Mouse (Mus musculus) ovary, postnatal 36 days (tissue): ENCODE results near the gene Wbp1l.

Source experiments
- DNase-seq: peaks from one replicate; pipeline ENCODE4 v3.0.0; 2022; ENCODE audit warnings: low spot score, mixed read lengths

The Wbp1l gene

GRCm38 (mm10) chr19:46629807-46630206 lies 30.9 kb downstream of the Wbp1l start:
- DNase-seq: no peak

DNA sequence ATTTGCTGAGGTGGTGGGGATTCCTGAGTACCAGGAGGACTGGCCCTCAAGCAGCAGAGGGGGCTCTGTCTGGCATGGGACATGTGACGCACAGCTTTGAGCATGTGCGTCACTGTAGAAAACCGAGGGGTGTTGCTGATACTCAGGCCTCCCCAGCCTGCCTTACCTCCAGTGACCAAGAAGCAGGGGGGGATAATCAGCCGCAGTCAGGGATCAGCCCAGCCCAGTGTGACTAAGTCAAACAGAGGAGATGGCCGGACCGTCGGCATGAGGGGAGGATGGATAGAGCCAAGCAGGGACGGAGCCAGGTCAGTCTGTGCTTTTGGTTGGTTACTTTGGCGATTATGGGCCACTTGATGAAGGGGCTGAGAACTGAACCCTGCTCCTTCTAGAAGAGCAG lies 32.8 kb downstream of the Wbp1l start:
- no peak for DNase-seq

- DNase-seq: no peak
Observed at GRCm38 (mm10) chr19:46635766-46636165, 36.9 kb downstream of the Wbp1l start.

GRCm38 (mm10) chr19:46637598-46637997 lies 38.7 kb downstream of the Wbp1l start:
- DNase-seq: no peak

GRCm38 (mm10) chr19:46639053-46639452 lies 40.2 kb downstream of the Wbp1l start:
- no peak for DNase-seq

- DNase-seq: no peak
Observed at GRCm38 (mm10) chr19:46639496-46639895, 40.6 kb downstream of the Wbp1l start.

DNA sequence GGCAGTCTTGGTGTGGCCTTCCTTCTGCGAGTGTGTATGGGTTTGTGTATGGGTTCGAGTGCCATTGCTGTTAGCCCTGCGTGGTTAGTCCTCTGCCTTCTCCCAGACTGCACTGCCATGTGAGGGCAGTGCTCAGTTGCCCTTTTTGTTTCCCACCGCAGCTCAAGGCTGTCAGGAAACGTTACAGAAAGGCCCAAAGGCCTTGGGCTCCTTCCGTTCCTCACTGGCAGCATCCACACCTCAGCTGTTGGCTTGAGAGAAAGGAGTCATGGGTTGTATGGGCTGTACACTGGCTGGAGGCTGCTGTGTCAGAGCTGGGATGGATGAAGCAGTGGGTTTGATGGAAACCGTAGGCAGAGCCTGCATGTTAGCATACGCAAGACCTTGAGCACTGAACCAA lies 41.9 kb downstream of the Wbp1l start:
- DNase-seq: no peak

DNA sequence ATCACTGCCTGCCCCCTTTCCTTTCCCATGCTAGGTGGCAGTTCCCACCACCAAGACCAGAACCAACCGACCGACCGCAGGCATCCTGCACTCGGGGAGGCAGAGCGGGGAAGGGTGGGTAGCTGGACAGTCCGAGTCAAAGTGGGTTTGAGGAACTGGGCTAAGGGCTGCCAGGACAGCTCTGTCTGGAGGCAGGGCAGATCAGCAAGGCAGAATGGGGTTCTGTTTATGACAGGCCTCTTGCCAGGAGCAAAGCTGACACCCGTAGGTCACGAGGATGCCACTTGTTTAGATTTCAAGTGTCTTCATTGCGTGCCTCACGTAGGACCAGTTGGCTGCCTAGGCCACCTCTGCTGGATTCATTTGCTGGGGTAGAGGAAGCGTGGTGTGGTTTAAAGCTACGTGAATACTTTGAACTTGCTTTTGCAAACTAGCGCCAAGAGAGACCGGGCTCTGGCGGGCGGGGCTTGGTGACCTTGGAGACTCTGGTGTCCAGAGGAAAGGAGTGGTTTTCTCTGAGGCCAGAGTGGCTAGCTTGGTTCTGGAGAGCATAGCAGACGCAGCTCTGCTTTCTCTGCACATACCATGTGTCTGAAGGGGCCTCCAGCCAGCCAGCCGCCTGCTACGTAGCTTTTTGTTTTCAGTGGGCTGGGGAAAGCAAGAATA lies 42.7 kb downstream of the Wbp1l start:
- DNase-seq: peak; percentile 78

- DNase-seq: no peak
Observed at GRCm38 (mm10) chr19:46642136-46642753, 43.4 kb downstream of the Wbp1l start.

GRCm38 (mm10) chr19:46643236-46643635 lies 44.4 kb downstream of the Wbp1l start:
- no peak for DNase-seq

GRCm38 (mm10) chr19:46644343-46644792 lies 45.5 kb downstream of the Wbp1l start:
- no peak for DNase-seq

DNA sequence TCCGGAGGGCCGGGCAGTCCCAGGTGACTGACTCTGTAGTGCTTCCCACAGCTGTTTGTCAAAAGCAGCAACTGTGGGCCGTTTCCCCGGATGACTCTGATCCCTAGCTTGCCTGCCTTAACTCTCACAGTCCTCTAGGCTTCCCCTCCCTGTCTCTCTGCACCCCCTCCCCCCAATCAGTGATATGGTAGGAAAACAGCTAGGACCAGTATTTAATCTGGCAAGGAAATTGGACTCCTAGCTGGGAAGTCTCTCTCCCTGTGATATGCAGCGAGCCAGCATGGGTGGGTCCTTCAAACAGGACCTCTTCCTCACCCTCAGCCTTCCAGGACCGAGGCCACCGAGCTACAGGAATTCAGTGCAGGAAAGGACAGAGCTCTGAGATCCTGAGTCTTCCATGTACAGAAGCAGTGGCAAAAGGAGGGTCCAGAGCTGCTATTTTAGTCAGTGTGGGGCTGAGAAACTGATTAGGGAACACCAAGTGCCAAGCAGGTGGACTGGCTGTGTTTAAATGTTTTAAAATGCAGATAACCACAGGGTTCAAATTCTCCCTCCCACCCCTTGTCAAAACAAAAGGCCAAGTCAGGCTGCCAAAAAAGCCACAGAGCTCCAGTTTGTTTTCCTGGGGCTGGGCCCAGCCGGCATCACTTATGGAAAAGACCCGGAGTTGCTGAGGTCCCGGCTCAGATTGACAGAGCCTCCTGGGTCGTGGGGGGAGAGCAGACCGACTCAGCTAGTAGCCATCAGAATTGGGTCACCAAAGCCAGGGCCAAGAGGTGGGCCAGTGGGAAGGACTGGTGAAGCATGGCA lies 46.1 kb downstream of the Wbp1l start:
- DNase-seq: peak; percentile 54

- no peak for DNase-seq
Observed at GRCm38 (mm10) chr19:46646041-46646481, 47.2 kb downstream of the Wbp1l start.

DNA sequence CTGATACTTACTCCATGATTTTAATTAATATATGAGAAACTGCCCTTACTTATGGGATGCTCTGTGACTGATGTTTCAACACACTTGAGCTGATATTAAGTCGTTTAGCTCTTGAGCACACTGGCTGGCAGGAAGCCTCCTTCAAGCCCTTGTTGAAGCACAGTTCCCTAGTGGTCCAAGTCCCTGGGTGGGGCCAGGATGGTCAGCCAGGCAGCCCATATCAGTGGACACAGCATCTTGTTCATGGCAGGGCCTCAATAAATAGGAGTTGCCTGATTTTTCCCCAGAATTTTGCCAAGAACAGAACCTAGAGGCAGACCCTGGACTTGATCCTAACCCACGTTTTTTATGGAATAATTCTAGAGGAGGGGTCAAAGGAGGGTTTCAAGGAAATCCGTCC lies 48.4 kb downstream of the Wbp1l start:
- no peak for DNase-seq

GRCm38 (mm10) chr19:46647850-46648249 lies 49.0 kb downstream of the Wbp1l start:
- DNase-seq: no peak

GRCm38 (mm10) chr19:46648565-46648964 lies 49.7 kb downstream of the Wbp1l start:
- DNase-seq: no peak

DNA sequence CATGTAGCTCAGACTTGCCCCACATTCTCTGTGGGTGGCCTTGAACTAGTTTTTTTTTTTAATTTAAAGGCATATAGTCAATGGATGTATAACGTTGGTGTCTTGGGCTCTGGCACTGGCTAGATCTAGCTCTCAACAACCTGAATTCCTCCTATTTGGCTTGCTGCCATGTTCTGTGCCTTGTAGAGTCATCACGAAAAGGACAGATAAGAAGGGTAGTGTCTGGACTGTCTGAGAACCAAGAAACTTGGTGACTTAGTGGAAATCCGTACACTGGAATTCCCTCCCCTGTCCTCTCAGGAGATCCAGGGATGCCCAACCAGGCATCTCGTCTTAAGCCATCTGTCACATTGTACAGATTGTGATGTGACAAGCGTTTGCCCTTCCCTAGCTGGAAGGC lies 54.3 kb downstream of the Wbp1l start:
- DNase-seq: no peak

- DNase-seq: no peak
Observed at GRCm38 (mm10) chr19:46653616-46654235, 54.8 kb downstream of the Wbp1l start.

DNA sequence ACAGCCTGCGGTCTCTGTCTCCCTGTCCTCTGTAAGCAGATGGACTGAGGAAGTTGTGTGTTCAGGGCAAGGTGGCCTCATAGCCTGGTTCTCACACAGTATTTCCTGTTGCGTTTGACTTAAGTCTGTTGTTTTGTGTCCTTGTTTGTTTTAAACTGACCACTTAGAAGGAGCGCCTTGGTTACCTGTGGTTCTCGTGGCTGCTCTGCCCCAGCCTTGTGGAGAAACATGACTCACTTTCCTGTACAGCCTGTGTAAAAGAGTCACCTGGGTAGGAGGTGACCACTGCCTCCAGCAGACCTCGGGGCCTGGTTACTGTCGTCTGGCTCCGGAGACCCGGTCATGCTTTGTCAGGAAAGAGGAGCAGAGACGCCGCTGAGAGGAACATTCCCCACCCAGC lies 56.7 kb downstream of the Wbp1l start:
- no peak for DNase-seq

- no peak for DNase-seq
Observed at GRCm38 (mm10) chr19:46656151-46656840, 57.4 kb downstream of the Wbp1l start.

GRCm38 (mm10) chr19:46657339-46658020 lies 58.6 kb downstream of the Wbp1l start:
- no peak for DNase-seq
